Mouse (Mus musculus): ENCODE measurements around the gene Prkag2. TPM values are rescaled to one million over a fixed set of nuclear protein-coding genes. Genes with fewer than 3 reads are reported as not detected.

Gene Prkag2
- polyA plus RNA-seq, 1 experiment: 6.2 TPM

GRCm38 (mm10) chr5:24907737-24908136 is 192.7 kb downstream of the Prkag2 start:
- peaks cover 3% of the 10 kb centered on the region for H3K27me3 ChIP-seq (ENCODE audit: control insufficient read depth, insufficient read depth, insufficient read length)
- H3K79me3 ChIP-seq (ENCODE audit: low read depth): no peaks in the 10 kb centered on the region
- no peaks in the 10 kb centered on the region for H3K79me2 ChIP-seq (ENCODE audit: control insufficient read depth, insufficient read depth)
- no peaks in the 10 kb centered on the region for H3K36me3 ChIP-seq (ENCODE audit: control insufficient read depth, insufficient read depth)
- H3K4me3 ChIP-seq (ENCODE audit: insufficient read depth, poor library complexity, severe bottlenecking): peak overlapping the region; percentile 55
- peak overlapping the region; percentile 66 for H3ac ChIP-seq (ENCODE audit: control insufficient read depth, insufficient read length, low read depth)
- TF ChIP-seq MYOD1 (IDR thresholded peaks at IDR 0.05; ENCODE audit: control insufficient read depth, insufficient read length, low read depth) (no peak), CTCF (IDR thresholded peaks at IDR 0.05; ENCODE audit: control insufficient read depth, insufficient read depth, insufficient read length) (no peak), MYOG (IDR thresholded peaks at IDR 0.05; ENCODE audit: control insufficient read depth, extremely low read depth, insufficient read length) (no peak), FOSL1 (IDR thresholded peaks at IDR 0.05; ENCODE audit: insufficient read depth, low read length, poor library complexity, severe bottlenecking) (no peak), CEBPB (IDR thresholded peaks at IDR 0.05; ENCODE audit: low read depth) (no peak), MAX (IDR thresholded peaks at IDR 0.05) (no peak)

GRCm38 (mm10) chr5:24906844-24907243 is 193.6 kb downstream of the Prkag2 start:
- Histone ChIP-seq H3K27me3 (ENCODE audit: control insufficient read depth, insufficient read depth, insufficient read length) (peaks cover 3% of the 10 kb centered on the region), H3K79me3 (ENCODE audit: low read depth) (no peaks in the 10 kb centered on the region), H3K4me3 (ENCODE audit: insufficient read depth, poor library complexity, severe bottlenecking) (no peak overlapping the region), H3K79me2 (ENCODE audit: control insufficient read depth, insufficient read depth) (no peaks in the 10 kb centered on the region), H3K36me3 (ENCODE audit: control insufficient read depth, insufficient read depth) (no peaks in the 10 kb centered on the region), H3ac (ENCODE audit: control insufficient read depth, insufficient read length, low read depth) (no peak overlapping the region)
- TF ChIP-seq FOSL1 (IDR thresholded peaks at IDR 0.05; ENCODE audit: insufficient read depth, low read length, poor library complexity, severe bottlenecking) (no peak), USF1 (IDR thresholded peaks at IDR 0.05; ENCODE audit: low read depth) (no peak), CTCF (IDR thresholded peaks at IDR 0.05; ENCODE audit: control insufficient read depth, insufficient read depth, insufficient read length) (no peak), CEBPB (IDR thresholded peaks at IDR 0.05; ENCODE audit: low read depth) (no peak), MYOG (IDR thresholded peaks at IDR 0.05; ENCODE audit: control insufficient read depth, extremely low read depth, insufficient read length) (no peak), MAX (IDR thresholded peaks at IDR 0.05) (no peak), MYOD1 (IDR thresholded peaks at IDR 0.05; ENCODE audit: control insufficient read depth, insufficient read length, low read depth) (no peak)

GRCm38 (mm10) chr5:24904941-24905340 is 195.5 kb downstream of the Prkag2 start:
- Histone ChIP-seq H3ac (ENCODE audit: control insufficient read depth, insufficient read length, low read depth) (no peak overlapping the region), H3K79me3 (ENCODE audit: low read depth) (no peaks in the 10 kb centered on the region)
- TF ChIP-seq MYOD1 (IDR thresholded peaks at IDR 0.05; ENCODE audit: control insufficient read depth, insufficient read length, low read depth): no peak
- no peak for TF ChIP-seq USF1 (IDR thresholded peaks at IDR 0.05; ENCODE audit: low read depth)
- no peak for TF ChIP-seq MYOG (IDR thresholded peaks at IDR 0.05; ENCODE audit: control insufficient read depth, extremely low read depth, insufficient read length)
- no peak for TF ChIP-seq CTCF (IDR thresholded peaks at IDR 0.05; ENCODE audit: control insufficient read depth, insufficient read depth, insufficient read length)
- no peak for TF ChIP-seq MAX (IDR thresholded peaks at IDR 0.05)
- no peak for TF ChIP-seq FOSL1 (IDR thresholded peaks at IDR 0.05; ENCODE audit: insufficient read depth, low read length, poor library complexity, severe bottlenecking)
- no peak for TF ChIP-seq CEBPB (IDR thresholded peaks at IDR 0.05; ENCODE audit: low read depth)

GRCm38 (mm10) chr5:24904423-24904822 is 196.0 kb downstream of the Prkag2 start:
- H3K27me3 ChIP-seq (ENCODE audit: control insufficient read depth, insufficient read depth, insufficient read length): no peaks in the 10 kb centered on the region
- no peak overlapping the region for H3K4me3 ChIP-seq (ENCODE audit: insufficient read depth, poor library complexity, severe bottlenecking)
- H3K79me2 ChIP-seq (ENCODE audit: control insufficient read depth, insufficient read depth): no peaks in the 10 kb centered on the region
- no peak overlapping the region for H3ac ChIP-seq (ENCODE audit: control insufficient read depth, insufficient read length, low read depth)
- no peaks in the 10 kb centered on the region for H3K36me3 ChIP-seq (ENCODE audit: control insufficient read depth, insufficient read depth)
- no peak for TF ChIP-seq MYOG (IDR thresholded peaks at IDR 0.05; ENCODE audit: control insufficient read depth, extremely low read depth, insufficient read length)
- no peak for TF ChIP-seq CTCF (IDR thresholded peaks at IDR 0.05; ENCODE audit: control insufficient read depth, insufficient read depth, insufficient read length)
- no peak for TF ChIP-seq USF1 (IDR thresholded peaks at IDR 0.05; ENCODE audit: low read depth)
- no peak for TF ChIP-seq CEBPB (IDR thresholded peaks at IDR 0.05; ENCODE audit: low read depth)
- TF ChIP-seq MAX (IDR thresholded peaks at IDR 0.05): no peak
- TF ChIP-seq MYOD1 (IDR thresholded peaks at IDR 0.05; ENCODE audit: control insufficient read depth, insufficient read length, low read depth): no peak
- TF ChIP-seq FOSL1 (IDR thresholded peaks at IDR 0.05; ENCODE audit: insufficient read depth, low read length, poor library complexity, severe bottlenecking): no peak
- no peaks in the 10 kb centered on the region for H3K79me3 ChIP-seq (ENCODE audit: low read depth)

More at GRCm38 (mm10) chr5:24904941-24905340, 195.5 kb downstream of the Prkag2 start:
- H3K79me2 ChIP-seq (ENCODE audit: control insufficient read depth, insufficient read depth): no peaks in the 10 kb centered on the region
- H3K27me3 ChIP-seq (ENCODE audit: control insufficient read depth, insufficient read depth, insufficient read length): no peaks in the 10 kb centered on the region
- no peak overlapping the region for H3K4me3 ChIP-seq (ENCODE audit: insufficient read depth, poor library complexity, severe bottlenecking)
- no peaks in the 10 kb centered on the region for H3K36me3 ChIP-seq (ENCODE audit: control insufficient read depth, insufficient read depth)

- Histone ChIP-seq H3K79me3 (ENCODE audit: low read depth) (no peaks in the 10 kb centered on the region), H3ac (ENCODE audit: control insufficient read depth, insufficient read length, low read depth) (no peak overlapping the region), H3K36me3 (ENCODE audit: control insufficient read depth, insufficient read depth) (no peaks in the 10 kb centered on the region), H3K4me3 (ENCODE audit: insufficient read depth, poor library complexity, severe bottlenecking) (no peak overlapping the region), H3K79me2 (ENCODE audit: control insufficient read depth, insufficient read depth) (no peaks in the 10 kb centered on the region), H3K27me3 (ENCODE audit: control insufficient read depth, insufficient read depth, insufficient read length) (no peaks in the 10 kb centered on the region)
- TF ChIP-seq MAX (IDR thresholded peaks at IDR 0.05) (no peak), CTCF (IDR thresholded peaks at IDR 0.05; ENCODE audit: control insufficient read depth, insufficient read depth, insufficient read length) (no peak)
Measured at GRCm38 (mm10) chr5:24904001-24904400, 196.4 kb downstream of the Prkag2 start.

- Histone ChIP-seq H3K79me3 (ENCODE audit: low read depth) (no peaks in the 10 kb centered on the region), H3K4me3 (ENCODE audit: insufficient read depth, poor library complexity, severe bottlenecking) (no peak overlapping the region), H3K27me3 (ENCODE audit: control insufficient read depth, insufficient read depth, insufficient read length) (no peaks in the 10 kb centered on the region)
Measured at GRCm38 (mm10) chr5:24902835-24903234, 197.6 kb downstream of the Prkag2 start.

More at GRCm38 (mm10) chr5:24902835-24903234, 197.6 kb downstream of the Prkag2 start:
- no peak for TF ChIP-seq FOSL1 (IDR thresholded peaks at IDR 0.05; ENCODE audit: insufficient read depth, low read length, poor library complexity, severe bottlenecking)
- TF ChIP-seq MYOG (IDR thresholded peaks at IDR 0.05; ENCODE audit: control insufficient read depth, extremely low read depth, insufficient read length): no peak
- no peak for TF ChIP-seq MYOD1 (IDR thresholded peaks at IDR 0.05; ENCODE audit: control insufficient read depth, insufficient read length, low read depth)
- no peak for TF ChIP-seq USF1 (IDR thresholded peaks at IDR 0.05; ENCODE audit: low read depth)
- no peak for TF ChIP-seq CEBPB (IDR thresholded peaks at IDR 0.05; ENCODE audit: low read depth)
- TF ChIP-seq CTCF (IDR thresholded peaks at IDR 0.05; ENCODE audit: control insufficient read depth, insufficient read depth, insufficient read length): no peak
- TF ChIP-seq MAX (IDR thresholded peaks at IDR 0.05): no peak
- Histone ChIP-seq H3K36me3 (ENCODE audit: control insufficient read depth, insufficient read depth) (no peaks in the 10 kb centered on the region), H3ac (ENCODE audit: control insufficient read depth, insufficient read length, low read depth) (no peak overlapping the region), H3K79me2 (ENCODE audit: control insufficient read depth, insufficient read depth) (no peaks in the 10 kb centered on the region)
